Mouse (Mus musculus): ENCODE data around the gene Tspan5.

- no peak for TF ChIP-seq CTCF (IDR thresholded peaks at IDR 0.05; ENCODE audit: low read depth, low read length)
- no peak for TF ChIP-seq POLR2A (IDR thresholded peaks at IDR 0.05; ENCODE audit: extremely low read depth, insufficient read depth, low read length)
Measured at GRCm38 (mm10) chr3:138886121-138886520, 144.1 kb downstream of the Tspan5 start.

Measured in liver, adult 2 months (tissue).